Mouse (Mus musculus): ENCODE measurements around the gene Asic1.

- TF ChIP-seq CTCF (IDR thresholded peaks at IDR 0.05; ENCODE audit: low read depth, low read length) (peak; percentile 39), POLR2A (IDR thresholded peaks at IDR 0.05; ENCODE audit: extremely low read depth, insufficient read depth, low read length) (no peak)
Observed at GRCm38 (mm10) chr15:99682880-99683279, 12.7 kb downstream of the Asic1 start.

All from liver, adult 2 months (tissue).